Mouse (Mus musculus) frontal cortex, postnatal 10 days (tissue): ENCODE results near the gene Tmprss6.

Experiments
- DNase-seq, 2 experiments: peaks; one replicate each; pipeline ENCODE4 v3.0.0; 2022; ENCODE audit warnings: low spot score in 2 of 2, mixed read lengths in 1 of 2

Gene Tmprss6

DNA sequence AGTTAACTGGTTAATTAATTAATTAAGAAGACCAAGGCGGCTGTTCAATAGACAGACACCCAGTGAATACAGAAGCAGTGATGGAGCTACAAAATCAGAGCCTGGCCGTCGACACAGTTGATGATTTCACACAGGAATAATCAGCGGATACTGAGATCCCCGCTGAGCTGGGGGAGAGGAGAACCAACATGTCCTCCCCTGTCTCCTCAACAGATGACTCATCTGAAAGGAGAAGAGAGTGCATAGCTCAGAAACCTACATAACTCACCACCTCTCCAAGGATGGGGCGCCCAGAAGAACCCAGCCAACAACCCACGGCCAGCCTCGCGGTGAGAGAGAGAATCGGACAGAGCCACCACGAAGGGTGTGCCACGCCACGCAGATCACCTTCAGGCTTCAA, 48.0 kb downstream of the Tmprss6 start:
- DNase-seq = no peak

GRCm38 (mm10) chr15:78416937-78417336, 51.5 kb downstream of the Tmprss6 start:
- DNase-seq = no peak

GRCm38 (mm10) chr15:78414157-78414556, 54.3 kb downstream of the Tmprss6 start:
- DNase-seq = no peak

DNA sequence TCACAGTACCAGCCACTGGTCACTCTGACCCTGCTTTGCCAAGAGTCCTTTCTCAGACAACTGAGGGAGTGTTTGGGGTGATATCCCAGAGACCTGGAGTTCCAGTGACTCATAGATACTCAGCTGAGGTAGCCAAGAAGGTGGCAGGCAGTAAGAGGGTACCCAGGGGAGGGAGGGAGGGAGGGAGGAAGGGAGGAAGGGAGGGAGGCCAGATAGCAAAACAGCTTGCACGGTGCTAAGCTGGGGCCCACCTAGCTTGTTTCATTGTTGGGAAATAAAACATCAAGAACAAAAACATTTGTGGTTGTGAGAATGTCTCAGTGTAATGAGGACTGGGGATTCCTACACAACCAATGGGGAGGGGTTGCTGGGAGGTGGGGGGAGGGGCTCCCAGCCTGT, 54.7 kb downstream of the Tmprss6 start:
- no peak for DNase-seq

DNA sequence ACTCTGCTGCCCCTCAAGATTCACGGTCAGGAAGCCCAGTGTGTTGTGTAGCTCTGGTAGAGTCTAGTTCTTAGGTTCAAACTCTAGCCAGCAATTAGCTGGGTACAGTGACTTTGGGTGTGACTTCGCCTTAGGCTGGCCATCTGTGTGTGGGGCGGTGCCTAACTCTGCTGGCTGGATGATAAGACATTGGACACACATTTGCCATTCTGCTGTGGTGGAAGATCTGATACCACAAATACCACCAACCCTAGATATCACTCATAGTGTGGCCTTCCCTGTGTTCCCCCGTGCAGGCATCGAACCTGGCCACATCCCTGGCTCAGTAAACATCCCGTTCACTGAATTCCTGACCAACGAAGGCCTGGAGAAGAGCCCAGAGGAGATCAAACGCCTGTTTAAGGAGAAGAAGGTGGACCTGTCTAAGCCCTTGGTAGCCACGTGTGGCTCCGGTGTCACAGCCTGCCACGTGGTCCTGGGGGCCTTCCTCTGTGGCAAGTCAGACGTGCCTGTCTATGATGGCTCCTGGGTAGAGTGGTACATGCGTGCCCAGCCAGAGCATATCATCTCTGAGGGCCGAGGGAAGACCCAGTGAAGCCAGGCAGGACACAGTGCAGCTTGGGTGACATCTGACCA, 55.2 kb downstream of the Tmprss6 start:
- DNase-seq = no peak

DNA sequence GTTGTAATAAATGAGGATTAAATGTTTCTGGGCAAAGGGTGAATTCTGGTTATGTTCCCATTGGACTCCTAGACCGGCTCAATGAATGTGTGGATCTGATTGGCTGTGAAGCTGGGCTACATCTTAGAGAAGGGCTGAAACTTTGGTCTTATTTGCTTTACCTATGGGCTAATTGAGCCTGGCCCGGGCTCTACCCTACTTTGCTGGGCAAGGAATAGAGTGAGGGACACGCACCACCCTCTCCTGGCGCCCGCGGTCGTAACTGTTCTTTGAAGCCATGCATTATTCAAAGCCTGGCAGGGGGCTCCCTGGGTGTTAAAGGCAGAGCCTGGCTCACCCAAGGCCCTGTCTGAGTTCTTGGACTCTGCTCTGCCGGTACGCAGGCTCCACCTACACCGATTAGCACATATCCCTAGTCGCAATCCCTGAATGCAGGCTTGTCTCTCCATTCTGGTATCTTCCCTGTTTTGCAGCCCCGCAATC, 58.8 kb downstream of the Tmprss6 start:
- no peak for DNase-seq

GRCm38 (mm10) chr15:78406293-78406934, 62.0 kb downstream of the Tmprss6 start, which contains the start of gene Mpst:
Gene Mpst (plus strand): TSS chr15:78406416.
- peak; percentile 78 to 86 for DNase-seq

- peak; percentile 87 to 92 for DNase-seq
These were observed 62.8 kb downstream of the Tmprss6 start, which contains the start of gene Tst for GRCm38 (mm10) chr15:78405517-78406211. Gene Tst (minus strand): TSS chr15:78405907.

DNA sequence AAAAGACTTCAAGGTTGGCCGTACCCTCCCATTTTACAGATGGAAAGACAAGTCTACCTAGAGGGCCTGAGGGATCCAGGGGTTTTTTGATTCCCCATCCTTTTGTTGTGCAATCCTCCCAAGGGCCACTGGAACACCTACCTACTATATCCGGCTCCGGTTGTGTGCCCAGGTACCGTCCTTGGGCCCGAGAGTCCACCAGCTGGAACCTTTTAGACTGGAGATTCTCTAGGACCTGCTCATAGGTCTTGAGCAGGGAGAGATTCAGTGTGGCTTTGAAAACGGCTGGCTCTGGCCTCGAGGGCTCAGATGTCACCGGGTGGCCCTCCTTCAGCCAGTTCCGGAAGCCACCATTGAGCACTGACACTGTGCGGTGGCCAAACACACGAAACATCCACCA, 63.3 kb downstream of the Tmprss6 start:
- DNase-seq = no peak

DNA sequence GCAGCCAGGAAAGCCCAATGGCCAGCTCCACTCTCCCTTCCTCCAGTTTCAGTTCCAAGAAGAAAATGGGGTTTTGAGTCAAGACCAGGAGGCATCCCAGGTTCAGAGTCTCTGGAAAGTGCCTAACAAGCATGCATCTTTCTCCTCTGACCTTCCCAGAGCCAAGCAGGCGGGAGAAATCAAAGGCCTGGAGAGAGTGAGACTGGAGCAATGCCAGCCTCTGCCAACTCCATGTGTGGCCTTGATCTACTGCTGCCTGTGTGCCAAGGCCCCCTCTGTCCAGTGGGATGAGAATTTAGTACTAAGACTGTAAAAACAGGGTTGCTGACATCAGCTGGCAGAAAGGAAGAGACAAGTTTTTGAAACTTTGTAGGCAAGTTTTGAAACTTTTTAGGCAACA, 64.5 kb downstream of the Tmprss6 start:
- peak in 1 of 2 experiments; percentile 48 for DNase-seq

- no peak for DNase-seq
These were observed 65.1 kb downstream of the Tmprss6 start for GRCm38 (mm10) chr15:78403301-78403741.

DNA sequence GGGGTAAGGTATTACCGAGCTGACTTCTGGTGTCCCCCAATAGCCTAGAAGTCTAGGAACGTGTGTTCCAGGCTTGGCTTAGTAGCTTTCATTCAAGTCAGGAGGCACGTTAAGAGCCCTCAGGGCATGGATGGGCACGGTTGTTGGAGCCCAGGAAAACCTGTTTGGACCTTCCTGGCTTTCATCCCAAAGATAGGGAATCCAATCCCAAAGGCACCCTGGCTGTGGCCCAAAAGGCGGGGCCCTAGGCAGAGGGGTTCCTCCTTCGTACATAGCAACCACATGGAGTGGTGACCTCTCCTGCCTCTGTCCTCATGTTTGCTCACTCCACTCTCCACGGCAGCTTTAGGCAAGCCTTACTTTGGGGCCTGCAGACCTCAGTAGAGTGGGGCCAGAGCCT, 66.0 kb downstream of the Tmprss6 start:
- no peak for DNase-seq

DNA sequence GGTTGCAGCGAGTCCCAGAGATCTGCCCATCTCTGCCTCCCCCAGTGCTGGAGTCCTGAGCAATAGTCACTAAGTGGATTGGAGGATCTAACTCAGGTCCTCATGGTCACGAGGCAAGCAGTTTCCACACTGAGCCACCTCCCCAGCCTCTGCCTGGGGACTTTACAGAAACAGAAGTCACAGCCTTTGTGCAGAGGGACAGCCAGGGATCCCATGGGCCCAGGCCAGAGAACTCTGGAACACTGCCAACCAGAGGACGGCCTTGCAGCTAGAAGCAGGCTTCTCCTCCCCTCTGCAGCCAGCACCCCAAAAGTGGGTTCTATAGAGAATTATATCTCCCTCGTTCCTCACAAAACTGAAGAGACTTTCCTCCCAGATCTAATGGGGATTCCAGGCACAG, 66.5 kb downstream of the Tmprss6 start:
- DNase-seq = peak in 1 of 2 experiments; percentile 49

DNA sequence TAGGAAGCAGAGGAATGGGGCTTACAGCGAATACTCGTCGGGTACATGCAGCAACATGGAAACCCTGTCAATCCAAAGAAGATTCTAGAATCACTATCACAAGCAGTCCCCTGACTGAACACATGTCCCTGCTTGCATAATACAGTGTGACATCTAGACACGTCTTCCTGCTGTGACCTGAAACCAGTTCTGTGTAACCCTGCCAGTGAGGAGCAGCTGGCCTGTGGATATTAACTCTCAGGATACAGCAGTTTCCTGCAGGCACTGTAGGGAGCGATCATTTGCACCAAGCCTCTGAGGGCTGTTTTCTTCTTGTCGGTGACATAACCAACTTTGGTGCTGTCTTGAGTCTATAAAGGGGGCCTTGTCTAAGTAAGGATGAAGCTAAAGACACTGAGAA, 67.1 kb downstream of the Tmprss6 start:
- no peak for DNase-seq

- DNase-seq = no peak
These were observed 72.9 kb downstream of the Tmprss6 start, which contains the start of gene Tex33 for GRCm38 (mm10) chr15:78395478-78395962. Gene Tex33 (minus strand): TSS chr15:78395912.

- no peak for DNase-seq
These were observed 77.6 kb downstream of the Tmprss6 start for GRCm38 (mm10) chr15:78390855-78391254.
